Mouse (Mus musculus): ENCODE data around the gene Sun2.

Sun2 gene

GRCm38 (mm10) chr15:79725190-79725789 is 17.0 kb downstream of the Sun2 start:
- ATAC-seq (ENCODE audit: low TSS enrichment) = peak; percentile 71

GRCm38 (mm10) chr15:79723439-79723838 is 18.9 kb downstream of the Sun2 start:
- 0 out of 2 replicates have a peak, but pooled peaks have one; percentile 32 for ATAC-seq (ENCODE audit: low TSS enrichment)

DNA sequence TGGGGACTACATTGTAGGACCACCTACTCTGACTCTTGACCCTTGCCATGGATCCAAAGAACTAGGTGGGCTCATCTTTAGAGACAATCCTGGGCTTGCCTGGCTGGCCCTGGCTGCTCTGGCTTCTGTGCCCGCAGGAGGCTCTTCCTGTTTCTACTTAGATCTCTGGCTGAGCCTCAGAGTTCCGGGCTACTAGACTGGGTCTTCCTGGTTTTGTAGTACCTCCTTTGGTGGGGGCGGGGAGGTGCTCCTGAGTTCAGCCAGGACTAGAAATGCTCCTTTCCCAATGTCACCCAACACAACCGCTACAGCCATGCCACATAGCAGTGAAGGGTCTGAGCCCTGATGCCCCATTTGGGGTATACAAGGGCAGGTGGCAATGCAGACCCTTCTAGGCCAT is 21.5 kb downstream of the Sun2 start:
- ATAC-seq (ENCODE audit: low TSS enrichment) = no peak

GRCm38 (mm10) chr15:79720267-79720666 is 22.1 kb downstream of the Sun2 start:
- ATAC-seq (ENCODE audit: low TSS enrichment) = no peak

GRCm38 (mm10) chr15:79716710-79717109 is 25.6 kb downstream of the Sun2 start:
- no peak for ATAC-seq (ENCODE audit: low TSS enrichment)

DNA sequence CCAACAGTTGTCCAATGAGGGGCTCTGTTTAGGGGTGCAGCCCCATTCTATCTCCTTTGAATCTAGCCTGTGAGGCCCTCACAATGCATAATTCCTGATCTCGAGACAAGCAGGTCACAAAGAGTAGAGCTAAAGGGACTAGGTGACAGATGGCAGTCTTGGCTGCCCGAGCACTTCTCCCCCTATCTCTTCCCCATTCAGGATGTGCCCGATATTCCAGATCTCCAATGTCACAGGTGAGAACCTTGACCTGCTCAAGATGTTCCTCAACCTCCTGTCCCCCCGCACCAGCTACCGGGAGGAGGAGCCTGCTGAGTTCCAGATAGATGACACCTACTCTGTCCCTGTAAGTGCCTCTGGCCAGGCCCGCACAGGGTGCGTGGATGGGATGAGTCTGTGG is 26.7 kb downstream of the Sun2 start:
- ATAC-seq (ENCODE audit: low TSS enrichment) = no peak

GRCm38 (mm10) chr15:79708229-79708822 is 34.0 kb downstream of the Sun2 start:
- ATAC-seq (ENCODE audit: low TSS enrichment) = peak; percentile 38; the same call in 1 of the 2 replicates

GRCm38 (mm10) chr15:79706603-79707214 is 35.6 kb downstream of the Sun2 start:
- no peak for ATAC-seq (ENCODE audit: low TSS enrichment)

GRCm38 (mm10) chr15:79697558-79698187 is 44.7 kb downstream of the Sun2 start:
- no peak for ATAC-seq (ENCODE audit: low TSS enrichment)

- ATAC-seq (ENCODE audit: low TSS enrichment) = no peak
Measured at GRCm38 (mm10) chr15:79697011-79697410, 45.3 kb downstream of the Sun2 start.

- ATAC-seq (ENCODE audit: low TSS enrichment) = no peak
Measured at GRCm38 (mm10) chr15:79696508-79696907, 45.8 kb downstream of the Sun2 start.

GRCm38 (mm10) chr15:79695516-79695915 is 46.8 kb downstream of the Sun2 start:
- ATAC-seq (ENCODE audit: low TSS enrichment) = no peak

- ATAC-seq (ENCODE audit: low TSS enrichment) = no peak
Measured at GRCm38 (mm10) chr15:79694512-79694911, 47.8 kb downstream of the Sun2 start.

DNA sequence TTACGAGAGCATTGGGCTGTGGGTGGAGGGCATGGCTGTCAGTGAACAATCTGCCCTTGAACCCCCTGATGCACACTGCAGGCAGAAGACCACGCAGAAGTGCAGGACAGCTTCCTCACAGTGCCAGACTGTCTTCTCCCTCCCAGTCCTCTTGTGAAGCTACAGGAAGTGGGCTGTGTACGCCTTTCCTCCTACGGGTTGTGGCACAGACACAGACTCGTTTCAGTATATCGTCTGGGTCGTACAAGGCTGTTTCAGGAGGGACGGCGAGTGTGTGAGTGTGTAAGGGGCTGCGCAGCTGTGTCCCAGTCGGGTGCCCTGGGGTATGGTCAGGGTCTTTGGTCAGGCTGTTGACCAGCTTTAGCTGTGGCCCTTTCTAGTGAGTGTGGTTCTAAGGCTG is 48.6 kb downstream of the Sun2 start:
- no peak for ATAC-seq (ENCODE audit: low TSS enrichment)

GRCm38 (mm10) chr15:79692334-79692733 is 50.0 kb downstream of the Sun2 start:
- no peak for ATAC-seq (ENCODE audit: low TSS enrichment)

- ATAC-seq (ENCODE audit: low TSS enrichment) = no peak
Measured at GRCm38 (mm10) chr15:79691023-79691508, 51.3 kb downstream of the Sun2 start.

- ATAC-seq (ENCODE audit: low TSS enrichment) = peak; percentile 86
Measured at GRCm38 (mm10) chr15:79690426-79691022, 51.8 kb downstream of the Sun2 start, which contains the start of gene Gtpbp1. Gene Gtpbp1 (plus strand): TSS chr15:79690845.

DNA sequence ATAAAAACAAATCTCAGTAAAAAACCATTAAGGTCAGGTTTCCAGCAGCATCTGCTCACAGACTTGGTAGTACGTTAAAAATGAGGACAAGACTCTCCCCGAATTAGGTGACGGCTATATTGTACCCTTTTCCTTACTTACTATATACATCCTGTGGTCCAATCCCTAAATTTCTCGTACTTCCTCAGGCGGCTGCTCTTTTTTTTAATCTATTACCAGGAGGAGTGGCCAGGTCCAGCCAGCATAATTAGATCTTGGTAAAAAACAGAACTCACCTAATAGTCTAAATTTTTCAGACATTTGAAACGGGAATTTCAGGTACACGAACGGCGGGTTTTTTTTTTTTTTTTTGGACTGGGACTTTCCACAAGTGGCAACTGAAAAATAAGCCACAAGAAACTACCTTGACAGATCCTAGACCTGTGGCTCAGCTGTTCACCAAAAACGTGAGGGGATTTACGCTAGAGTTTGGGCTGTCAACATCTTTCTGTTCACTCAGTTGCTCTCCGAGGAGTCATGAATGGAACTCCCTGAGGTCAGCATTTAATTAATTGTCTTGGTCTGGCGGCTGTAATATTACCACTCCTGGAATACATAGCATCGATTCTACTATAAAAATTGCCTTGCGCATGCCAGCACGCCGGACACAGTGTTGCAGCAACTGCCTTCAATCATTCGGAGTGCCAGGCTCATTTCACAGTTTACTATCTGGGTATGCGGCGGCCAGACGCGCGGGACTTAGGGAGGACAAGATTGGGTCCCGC is 52.5 kb downstream of the Sun2 start:
- ATAC-seq (ENCODE audit: low TSS enrichment) = no peak

DNA sequence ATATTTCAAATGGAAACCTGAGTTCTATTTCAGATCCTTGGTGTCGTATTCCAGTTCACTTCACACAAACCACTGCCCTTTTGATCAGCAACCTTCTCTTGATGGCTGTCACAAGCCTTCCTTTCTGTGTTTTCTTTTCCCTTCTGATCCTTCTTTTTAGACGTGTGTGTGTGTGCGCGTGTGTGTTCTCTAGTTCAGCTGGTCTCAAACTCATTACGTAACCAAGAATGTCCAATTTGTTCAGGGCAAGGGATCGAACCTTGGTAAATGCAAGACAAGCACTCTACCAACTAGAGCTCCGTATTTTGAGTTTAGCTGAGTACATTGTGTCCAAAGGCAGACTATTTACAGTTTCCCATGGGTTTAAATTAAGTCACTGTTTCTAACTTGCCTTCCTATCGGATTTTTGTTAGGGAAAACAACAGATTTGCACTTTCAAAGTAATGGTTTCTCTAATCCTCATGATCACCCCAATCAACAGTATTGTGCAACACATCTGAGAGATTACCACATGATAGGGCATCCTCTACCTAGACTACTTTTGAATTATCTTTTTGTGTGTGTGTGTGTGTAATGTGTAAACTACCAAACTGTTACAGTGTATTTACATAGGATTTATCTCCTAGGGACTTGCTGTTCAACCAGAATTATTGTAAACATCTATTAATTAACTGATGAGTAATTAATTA is 53.9 kb downstream of the Sun2 start:
- no peak for ATAC-seq (ENCODE audit: low TSS enrichment)

GRCm38 (mm10) chr15:79687646-79688267 is 54.6 kb downstream of the Sun2 start, which contains the start of gene Josd1:
Gene Josd1 (minus strand): TSS chr15:79687919.
- ATAC-seq (ENCODE audit: low TSS enrichment) = peak; percentile 41
